ENCODE assay signal across 8 mouse cellular contexts in genomic region chr17:25274571-25275346, GRCm38 (mm10). TPM values are rescaled to one million over a fixed set of nuclear protein-coding genes. Genes with fewer than 3 reads are reported as not detected.
DNase-seq lines count a peak whose midpoint lies in the region; ATAC-seq and TF ChIP-seq lines count a peak whose summit lies in the region.

Gene Ube2i (minus strand): TSS chr17:25274622.

- H3K27ac ChIP-seq in testis, adult 2 months (ENCODE audit: control insufficient read depth, insufficient read depth, low read depth, low read length), result peak within 1 kb of the TSS; percentile 95
- peak within 1 kb of the TSS; percentile 99 for H3K27ac ChIP-seq in embryonic facial prominence, embryonic 15.5 days (replicated peaks)
- H3K27ac ChIP-seq in heart, postnatal 0 days (ENCODE audit: low read depth), result peak within 1 kb of the TSS; percentile 99
- peak within 1 kb of the TSS; percentile 100 for H3K27ac ChIP-seq in limb, embryonic 10.5 days
- H3K27ac ChIP-seq in neural tube, embryonic 15.5 days (replicated peaks), result peak within 1 kb of the TSS; percentile 99

- TF ChIP-seq CTCF in testis, adult 2 months (IDR thresholded peaks at IDR 0.05; ENCODE audit: control insufficient read depth, insufficient read depth, insufficient replicate concordance, low read depth, low read length), result no peak
- TF ChIP-seq CTCF in heart, postnatal 0 days (IDR thresholded peaks at IDR 0.05; ENCODE audit: low read depth), result no peak

- peak within 1 kb of the TSS; percentile 96 for H3K4me3 ChIP-seq in testis, adult 2 months (ENCODE audit: control insufficient read depth, low read depth, low read length)
- H3K4me3 ChIP-seq in embryonic facial prominence, embryonic 15.5 days (replicated peaks), result peak within 1 kb of the TSS; percentile 98
- peak within 1 kb of the TSS; percentile 96 for H3K4me3 ChIP-seq in heart, postnatal 0 days (ENCODE audit: low read depth, low read length)
- peak within 1 kb of the TSS; percentile 99 for H3K4me3 ChIP-seq in limb, embryonic 10.5 days
- H3K4me3 ChIP-seq in neural tube, embryonic 15.5 days (replicated peaks), result peak within 1 kb of the TSS; percentile 74

- no peak for ATAC-seq in embryonic facial prominence, embryonic 15.5 days (ENCODE audit: insufficient number of reproducible peaks, low FRiP score, low TSS enrichment, low read depth)
- no peak for ATAC-seq in heart, postnatal 0 days (ENCODE audit: insufficient read depth, low read depth)
- ATAC-seq in neural tube, embryonic 15.5 days (ENCODE audit: low FRiP score), result no peak

- H3K9ac ChIP-seq in embryonic facial prominence, embryonic 15.5 days, result peak within 1 kb of the TSS; percentile 100
- peak within 1 kb of the TSS; percentile 98 for H3K9ac ChIP-seq in heart, postnatal 0 days (replicated peaks; ENCODE audit: low read depth, low read length)
- H3K9ac ChIP-seq in neural tube, embryonic 15.5 days (replicated peaks), result peak within 1 kb of the TSS; percentile 79

- no peak for DNase-seq in testis, postnatal 14 days (ENCODE audit: low spot score)
- DNase-seq in heart, postnatal 0 days (ENCODE audit: low spot score), result no peak
- DNase-seq in limb, embryonic 10.5 days (ENCODE audit: low spot score), result no peak
- DNase-seq in T-cell, adult 2 months (ENCODE audit: low spot score), result no peak
- no peak for DNase-seq in frontal cortex, postnatal 36 days (ENCODE audit: low spot score in 2 of 2)

- H3K27me3 ChIP-seq in testis, adult 2 months (ENCODE audit: control insufficient read depth, insufficient read depth, low read length), result no peaks in the 10 kb centered on the region
- H3K27me3 ChIP-seq in embryonic facial prominence, embryonic 15.5 days, result no peaks in the 10 kb centered on the region
- no peaks in the 10 kb centered on the region for H3K27me3 ChIP-seq in heart, postnatal 0 days (ENCODE audit: control insufficient read depth, insufficient read depth, low read length)
- H3K27me3 ChIP-seq in limb, embryonic 10.5 days (ENCODE audit: low read depth, poor library complexity, severe bottlenecking), result no peaks in the 10 kb centered on the region
- H3K27me3 ChIP-seq in neural tube, embryonic 15.5 days (replicated peaks), result peaks cover 2% of the 10 kb centered on the region; the same call in 1 of the 2 replicates

- TF ChIP-seq EP300 in heart, postnatal 0 days (IDR thresholded peaks at IDR 0.05; ENCODE audit: low read depth), result no peak

- H3K9me3 ChIP-seq in embryonic facial prominence, embryonic 15.5 days (replicated peaks), result no peaks in the 10 kb centered on the region
- H3K9me3 ChIP-seq in heart, postnatal 0 days (replicated peaks; ENCODE audit: control insufficient read depth, low read length), result no peaks in the 10 kb centered on the region
- no peaks in the 10 kb centered on the region for H3K9me3 ChIP-seq in limb, embryonic 10.5 days (replicated peaks)
- no peaks in the 10 kb centered on the region for H3K9me3 ChIP-seq in neural tube, embryonic 15.5 days (replicated peaks)

- no peak for TF ChIP-seq POLR2A in testis, adult 2 months (IDR thresholded peaks at IDR 0.05; ENCODE audit: control insufficient read depth, low read depth, low read length)

- no peaks in the 10 kb centered on the region for H3K36me3 ChIP-seq in testis, adult 2 months (ENCODE audit: control insufficient read depth, insufficient read depth, low read length)
- H3K36me3 ChIP-seq in embryonic facial prominence, embryonic 15.5 days, result no peaks in the 10 kb centered on the region
- H3K36me3 ChIP-seq in heart, postnatal 0 days (replicated peaks; ENCODE audit: control insufficient read depth, insufficient read depth, low read length), result no peaks in the 10 kb centered on the region
- H3K36me3 ChIP-seq in limb, embryonic 10.5 days, result peaks cover 23% of the 10 kb centered on the region
- H3K36me3 ChIP-seq in neural tube, embryonic 15.5 days, result no peaks in the 10 kb centered on the region

- H3K4me1 ChIP-seq in testis, adult 2 months (ENCODE audit: control insufficient read depth, insufficient read depth, low read length), result peaks cover 7% of the 10 kb centered on the region
- peaks cover 31% of the 10 kb centered on the region for H3K4me1 ChIP-seq in embryonic facial prominence, embryonic 15.5 days
- H3K4me1 ChIP-seq in heart, postnatal 0 days (ENCODE audit: control insufficient read depth, insufficient read depth), result peaks cover 22% of the 10 kb centered on the region
- peaks cover 29% of the 10 kb centered on the region for H3K4me1 ChIP-seq in limb, embryonic 10.5 days
- peaks cover 36% of the 10 kb centered on the region for H3K4me1 ChIP-seq in neural tube, embryonic 15.5 days

- H3K4me2 ChIP-seq in embryonic facial prominence, embryonic 15.5 days (replicated peaks), result peak within 1 kb of the TSS; percentile 85
- peak within 1 kb of the TSS; percentile 88 for H3K4me2 ChIP-seq in heart, postnatal 0 days (ENCODE audit: low read depth, low read length)
- peak within 1 kb of the TSS; percentile 56 for H3K4me2 ChIP-seq in neural tube, embryonic 15.5 days

- WGBS in embryonic facial prominence, embryonic 15.5 days, result 77% methylated on average over 9 of the region's 9 CpGs
- 84% methylated on average over 9 of the region's 9 CpGs for WGBS in heart, postnatal 0 days
- WGBS in limb, embryonic 10.5 days, result 89% methylated on average over 9 of the region's 9 CpGs
- WGBS in neural tube, embryonic 15.5 days, result 81% methylated on average over 9 of the region's 9 CpGs

RNA-seq across cellular contexts. Expression of gene Ube2i, which starts in this region (rescaled TPM):
- polyA plus RNA-seq in testis, adult 2 months (2012; rRNA removed), result 226 and 232 TPM in 2 replicates
- polyA plus RNA-seq in embryonic facial prominence, embryonic 15.5 days (2015; fragmentation: Nextera tagmentation; extraction: Ambion mirVana), result 513 and 543 TPM in 2 replicates
- 293 and 343 TPM in 2 replicates for total RNA-seq in heart, postnatal 0 days (2014; rRNA removed; ENCODE audit: low replicate concordance)
- polyA plus RNA-seq in heart, postnatal 0 days (2015; fragmentation: Nextera tagmentation; extraction: Ambion mirVana), result 253 and 259 TPM in 2 replicates
- polyA plus RNA-seq in limb, embryonic 10.5 days (2016; fragmentation: Nextera tagmentation; extraction: Ambion mirVana), result 974 and 998 TPM in 2 replicates
- polyA plus RNA-seq in neural tube, embryonic 15.5 days (2015; fragmentation: Nextera tagmentation; extraction: Ambion mirVana), result 400 and 434 TPM in 2 replicates
